Mouse (Mus musculus) CH12.LX (cell line): Measurements from ENCODE around the gene Tmem62.

Source experiments
- CTCF ChIP-seq, 2 experiments: IDR thresholded peaks in 1 of 2; conservative IDR thresholded peaks in 1 of 2; 2 replicates each; pipeline ENCODE4 v1.5.1; 2011 to 2012; ENCODE audit warnings: low read depth in 2 of 2, low read length in 2 of 2, improper control_type of control experiment in 1 of 2, inconsistent platforms in 1 of 2, mild to moderate bottlenecking in 1 of 2, moderate library complexity in 1 of 2
- E2F4 ChIP-seq: IDR thresholded peaks from 2 replicates; pipeline ENCODE4 v1.6.1; 2011; ENCODE audit warnings: low read depth, low read length, improper control_type of control experiment; ENCODE audit not compliant: insufficient replicate concordance
- JUND ChIP-seq: conservative IDR thresholded peaks from 2 replicates; pipeline ENCODE4 v1.6.1; 2011; ENCODE audit warnings: low read depth, low read length, improper control_type of control experiment
- MAX ChIP-seq: IDR thresholded peaks from 2 replicates; pipeline ENCODE4 v1.6.1; 2011; ENCODE audit warnings: low read length, improper control_type of control experiment
- POLR2A ChIP-seq: IDR thresholded peaks from 2 replicates; pipeline ENCODE4 v1.6.1; 2011; ENCODE audit warnings: low read depth, mild to moderate bottlenecking, improper control_type of control experiment, low read length
- ZMIZ1 ChIP-seq: IDR thresholded peaks from 2 replicates; pipeline ENCODE4 v1.6.1; 2012; ENCODE audit warnings: low read depth, mild to moderate bottlenecking, inconsistent platforms, low read length, improper control_type of control experiment

DNA sequence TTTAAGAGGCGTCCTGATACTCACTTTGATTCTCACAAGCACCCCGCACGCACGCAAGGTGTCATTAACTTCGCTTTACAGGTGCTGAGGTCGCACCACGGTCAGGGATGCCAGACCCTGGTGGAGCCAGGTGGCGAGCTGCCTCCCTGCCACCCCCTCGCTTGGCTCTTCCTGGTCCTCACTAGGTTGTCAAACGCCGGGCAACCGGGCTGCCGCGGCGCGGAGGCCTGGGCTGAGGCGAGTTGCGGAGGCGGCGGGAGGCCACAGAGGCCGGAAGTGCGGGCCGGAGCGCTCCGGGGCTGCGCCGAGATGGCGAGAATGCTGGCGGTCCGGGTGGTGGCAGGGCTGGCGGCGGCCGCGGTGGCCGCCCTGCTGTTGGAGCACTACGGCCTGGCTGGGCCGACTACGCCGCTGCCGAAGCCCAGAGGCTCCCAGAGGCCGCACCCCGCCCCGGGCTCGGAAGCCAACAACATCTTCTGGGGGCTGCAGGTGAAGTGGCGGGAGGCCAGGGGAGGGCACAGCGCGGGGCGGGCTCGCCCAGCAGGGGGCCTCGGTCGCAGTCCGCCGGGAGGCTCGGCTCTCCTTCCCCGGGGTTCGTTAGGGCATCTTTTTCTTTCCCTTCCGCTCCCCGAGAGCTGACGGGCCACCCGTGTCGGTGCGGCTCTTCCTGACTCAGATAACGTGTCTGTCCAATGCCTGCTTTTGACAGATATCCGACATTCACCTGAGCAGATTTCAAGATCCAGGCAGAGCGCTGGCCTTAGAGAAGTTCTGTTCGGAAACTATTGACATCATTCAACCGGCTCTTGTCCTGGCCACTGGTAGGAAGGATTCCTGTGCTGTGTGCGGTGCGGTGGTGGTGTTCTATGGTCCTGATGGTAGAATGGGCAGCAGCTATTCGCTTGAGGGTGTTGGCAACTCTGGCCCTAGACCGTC lies at the start of gene Tmem62:
- TF ChIP-seq POLR2A = peak; percentile 63
- peak in 1 of 2 experiments; percentile 42; a peak in 2 of 4 replicates for TF ChIP-seq CTCF (conservative IDR thresholded peaks at IDR 0.05 in 1 of 2, IDR thresholded peaks at IDR 0.05 in 1 of 2; ENCODE audit: low read depth in 2 of 2, low read length in 2 of 2)
- no peak for TF ChIP-seq ZMIZ1
- no peak for TF ChIP-seq JUND
- 0 out of 2 replicates have a peak, but pooled peaks have one; percentile 38 for TF ChIP-seq MAX
- no peak for TF ChIP-seq E2F4
